Mouse (Mus musculus): ENCODE data around the gene Olfr766-ps1. TPM values are rescaled to one million over a fixed set of nuclear protein-coding genes. Genes with fewer than 3 reads are reported as not detected.
"Not testable (repeated sequence)": the region's sequence is repeated elsewhere in the genome, so short reads cannot be mapped to it uniquely, and the experiment has no call there.

The Olfr766-ps1 gene
- polyA plus RNA-seq (2014; fragmentation: Nextera tagmentation; extraction: Ambion mirVana) = not detected in 2 replicates

- no peaks in the 10 kb centered on the region for H3K27me3 ChIP-seq (ENCODE audit: control insufficient read depth, insufficient read depth, low read length)
- no peak within 1 kb of the TSS for H3K9ac ChIP-seq (ENCODE audit: low read length)
- no peaks in the 10 kb centered on the region for H3K9me3 ChIP-seq (ENCODE audit: control insufficient read depth, low read length)
- DNase-seq (ENCODE audit: low spot score) (no peak), ATAC-seq (replicated peaks; ENCODE audit: low FRiP score) (no peak)
- no peak within 1 kb of the TSS for H3K27ac ChIP-seq (ENCODE audit: low read depth, low read length)
- H3K4me3 ChIP-seq (ENCODE audit: low read depth, low read length) = no peak within 1 kb of the TSS
- no peaks in the 10 kb centered on the region for H3K4me1 ChIP-seq (replicated peaks; ENCODE audit: control insufficient read depth, insufficient read depth, low read length)
- H3K36me3 ChIP-seq (ENCODE audit: control insufficient read depth, insufficient read depth, low read length) = no peaks in the 10 kb centered on the region
- H3K4me2 ChIP-seq (ENCODE audit: low read depth, low read length, severe bottlenecking) = no peak within 1 kb of the TSS
- 82% methylated on average over 2 of the region's 2 CpGs for WGBS
Observed at GRCm38 (mm10) chr10:129068877-129069276, at the start of gene Olfr766-ps1. Gene Olfr766-ps1, minus strand, starts transcription at chr10:129068977.

- no peaks in the 10 kb centered on the region for H3K4me1 ChIP-seq (replicated peaks; ENCODE audit: control insufficient read depth, insufficient read depth, low read length)
- 90% methylated on average over 2 of the region's 2 CpGs for WGBS
Observed at GRCm38 (mm10) chr10:129117761-129118160, 49.0 kb upstream of the Olfr766-ps1 start, which contains the start of gene Olfr769. Gene Olfr769, minus strand, starts transcription at chr10:129117861.

GRCm38 (mm10) chr10:129115146-129115545 is 46.4 kb upstream of the Olfr766-ps1 start:
- Histone ChIP-seq H3K4me3 (ENCODE audit: low read depth, low read length) (no peak overlapping the region), H3K36me3 (ENCODE audit: control insufficient read depth, insufficient read depth, low read length) (no peaks in the 10 kb centered on the region), H3K4me2 (ENCODE audit: low read depth, low read length, severe bottlenecking) (no peak overlapping the region), H3K27me3 (ENCODE audit: control insufficient read depth, insufficient read depth, low read length) (no peaks in the 10 kb centered on the region), H3K9me3 (ENCODE audit: control insufficient read depth, low read length) (no peaks in the 10 kb centered on the region), H3K27ac (ENCODE audit: low read depth, low read length) (no peak overlapping the region), H3K9ac (ENCODE audit: low read length) (no peak overlapping the region), H3K4me1 (replicated peaks; ENCODE audit: control insufficient read depth, insufficient read depth, low read length) (no peaks in the 10 kb centered on the region)
- 95% methylated on average over 3 of the region's 3 CpGs for WGBS
- ATAC-seq (replicated peaks; ENCODE audit: low FRiP score) (no peak), DNase-seq (ENCODE audit: low spot score) (no peak)

More at GRCm38 (mm10) chr10:129117761-129118160, 49.0 kb upstream of the Olfr766-ps1 start, which contains the start of gene Olfr769:
- Histone ChIP-seq H3K27ac (ENCODE audit: low read depth, low read length) (no peak within 1 kb of the TSS), H3K27me3 (ENCODE audit: control insufficient read depth, insufficient read depth, low read length) (no peaks in the 10 kb centered on the region), H3K9me3 (ENCODE audit: control insufficient read depth, low read length) (no peaks in the 10 kb centered on the region), H3K36me3 (ENCODE audit: control insufficient read depth, insufficient read depth, low read length) (no peaks in the 10 kb centered on the region), H3K4me2 (ENCODE audit: low read depth, low read length, severe bottlenecking) (no peak within 1 kb of the TSS), H3K4me3 (ENCODE audit: low read depth, low read length) (no peak within 1 kb of the TSS), H3K9ac (ENCODE audit: low read length) (no peak within 1 kb of the TSS)
- no peak for ATAC-seq (replicated peaks; ENCODE audit: low FRiP score)
- DNase-seq (ENCODE audit: low spot score) = no peak

GRCm38 (mm10) chr10:129101231-129101630 is 32.5 kb upstream of the Olfr766-ps1 start:
- DNase-seq (ENCODE audit: low spot score) = no peak
- no peaks in the 10 kb centered on the region for H3K4me1 ChIP-seq (replicated peaks; ENCODE audit: control insufficient read depth, insufficient read depth, low read length)

GRCm38 (mm10) chr10:129099275-129099674 is 30.5 kb upstream of the Olfr766-ps1 start, which contains the start of gene Olfr768:
Gene Olfr768, minus strand, starts transcription at chr10:129099375.
- no peaks in the 10 kb centered on the region for H3K27me3 ChIP-seq (ENCODE audit: control insufficient read depth, insufficient read depth, low read length)
- no peak within 1 kb of the TSS for H3K9ac ChIP-seq (ENCODE audit: low read length)
- no peak within 1 kb of the TSS for H3K27ac ChIP-seq (ENCODE audit: low read depth, low read length)
- H3K4me3 ChIP-seq (ENCODE audit: low read depth, low read length) = no peak within 1 kb of the TSS
- no peak for DNase-seq (ENCODE audit: low spot score)
- H3K9me3 ChIP-seq (ENCODE audit: control insufficient read depth, low read length) = no peaks in the 10 kb centered on the region
- H3K4me2 ChIP-seq (ENCODE audit: low read depth, low read length, severe bottlenecking) = no peak within 1 kb of the TSS
- no peaks in the 10 kb centered on the region for H3K4me1 ChIP-seq (replicated peaks; ENCODE audit: control insufficient read depth, insufficient read depth, low read length)
- 88% methylated on average over 1 of the region's 1 CpGs for WGBS
- no peak for ATAC-seq (replicated peaks; ENCODE audit: low FRiP score)
- no peaks in the 10 kb centered on the region for H3K36me3 ChIP-seq (ENCODE audit: control insufficient read depth, insufficient read depth, low read length)

More at GRCm38 (mm10) chr10:129101231-129101630, 32.5 kb upstream of the Olfr766-ps1 start:
- WGBS = 41% methylated on average over 3 of the region's 3 CpGs
- Histone ChIP-seq H3K4me2 (ENCODE audit: low read depth, low read length, severe bottlenecking) (no peak overlapping the region), H3K9ac (ENCODE audit: low read length) (no peak overlapping the region), H3K36me3 (ENCODE audit: control insufficient read depth, insufficient read depth, low read length) (no peaks in the 10 kb centered on the region), H3K27ac (ENCODE audit: low read depth, low read length) (no peak overlapping the region), H3K27me3 (ENCODE audit: control insufficient read depth, insufficient read depth, low read length) (no peaks in the 10 kb centered on the region), H3K9me3 (ENCODE audit: control insufficient read depth, low read length) (no peaks in the 10 kb centered on the region), H3K4me3 (ENCODE audit: low read depth, low read length) (no peak overlapping the region)
- ATAC-seq (replicated peaks; ENCODE audit: low FRiP score) = no peak

- H3K4me1 ChIP-seq (replicated peaks; ENCODE audit: control insufficient read depth, insufficient read depth, low read length); H3K36me3 ChIP-seq (ENCODE audit: control insufficient read depth, insufficient read depth, low read length); ATAC-seq (replicated peaks; ENCODE audit: low FRiP score); DNase-seq (ENCODE audit: low spot score); H3K27ac ChIP-seq (ENCODE audit: low read depth, low read length); H3K4me3 ChIP-seq (ENCODE audit: low read depth, low read length); H3K4me2 ChIP-seq (ENCODE audit: low read depth, low read length, severe bottlenecking); H3K9me3 ChIP-seq (ENCODE audit: control insufficient read depth, low read length); H3K9ac ChIP-seq (ENCODE audit: low read length); H3K27me3 ChIP-seq (ENCODE audit: control insufficient read depth, insufficient read depth, low read length): not testable (repeated sequence)
Observed at GRCm38 (mm10) chr10:129082810-129083209, 14.0 kb upstream of the Olfr766-ps1 start, which contains the start of gene Olfr767. Gene Olfr767, minus strand, starts transcription at chr10:129082910.

GRCm38 (mm10) chr10:129049898-129050297 is 18.9 kb downstream of the Olfr766-ps1 start, which contains the start of gene Olfr765:
Gene Olfr765, minus strand, starts transcription at chr10:129049998.
- H3K36me3 ChIP-seq (ENCODE audit: control insufficient read depth, insufficient read depth, low read length); H3K9ac ChIP-seq (ENCODE audit: low read length); DNase-seq (ENCODE audit: low spot score); H3K4me3 ChIP-seq (ENCODE audit: low read depth, low read length); ATAC-seq (replicated peaks; ENCODE audit: low FRiP score); H3K27me3 ChIP-seq (ENCODE audit: control insufficient read depth, insufficient read depth, low read length); H3K4me2 ChIP-seq (ENCODE audit: low read depth, low read length, severe bottlenecking); H3K9me3 ChIP-seq (ENCODE audit: control insufficient read depth, low read length); H3K27ac ChIP-seq (ENCODE audit: low read depth, low read length); H3K4me1 ChIP-seq (replicated peaks; ENCODE audit: control insufficient read depth, insufficient read depth, low read length): not testable (repeated sequence)

GRCm38 (mm10) chr10:129039796-129040195 is 29.0 kb downstream of the Olfr766-ps1 start, which contains the start of gene Olfr764-ps1:
Gene Olfr764-ps1, minus strand, starts transcription at chr10:129039896.
- DNase-seq (ENCODE audit: low spot score) (no peak), ATAC-seq (replicated peaks; ENCODE audit: low FRiP score) (no peak)
- no peaks in the 10 kb centered on the region for H3K9me3 ChIP-seq (ENCODE audit: control insufficient read depth, low read length)
- no peaks in the 10 kb centered on the region for H3K4me1 ChIP-seq (replicated peaks; ENCODE audit: control insufficient read depth, insufficient read depth, low read length)
- WGBS = 82% methylated on average over 3 of the region's 3 CpGs
- H3K4me3 ChIP-seq (ENCODE audit: low read depth, low read length) = no peak within 1 kb of the TSS
- no peaks in the 10 kb centered on the region for H3K27me3 ChIP-seq (ENCODE audit: control insufficient read depth, insufficient read depth, low read length)
- no peak within 1 kb of the TSS for H3K27ac ChIP-seq (ENCODE audit: low read depth, low read length)
- no peaks in the 10 kb centered on the region for H3K36me3 ChIP-seq (ENCODE audit: control insufficient read depth, insufficient read depth, low read length)
- no peak within 1 kb of the TSS for H3K9ac ChIP-seq (ENCODE audit: low read length)
- no peak within 1 kb of the TSS for H3K4me2 ChIP-seq (ENCODE audit: low read depth, low read length, severe bottlenecking)

- Histone ChIP-seq H3K27me3 (ENCODE audit: control insufficient read depth, insufficient read depth, low read length) (no peaks in the 10 kb centered on the region), H3K36me3 (ENCODE audit: control insufficient read depth, insufficient read depth, low read length) (no peaks in the 10 kb centered on the region), H3K27ac (ENCODE audit: low read depth, low read length) (no peak overlapping the region), H3K4me3 (ENCODE audit: low read depth, low read length) (no peak overlapping the region), H3K9ac (ENCODE audit: low read length) (no peak overlapping the region), H3K4me2 (ENCODE audit: low read depth, low read length, severe bottlenecking) (no peak overlapping the region), H3K4me1 (replicated peaks; ENCODE audit: control insufficient read depth, insufficient read depth, low read length) (no peaks in the 10 kb centered on the region), H3K9me3 (ENCODE audit: control insufficient read depth, low read length) (no peaks in the 10 kb centered on the region)
- DNase-seq (ENCODE audit: low spot score) (no peak), ATAC-seq (replicated peaks; ENCODE audit: low FRiP score) (no peak)
- WGBS = 84% methylated on average over 2 of the region's 2 CpGs
Observed at GRCm38 (mm10) chr10:129028343-129028742, 40.4 kb downstream of the Olfr766-ps1 start.
